Mouse (Mus musculus) bone marrow, adult 2 months (tissue): ENCODE data around the gene Rcc1l.

ENCODE experiments used
- CTCF ChIP-seq: fragments of 200-500 bp; IDR thresholded peaks from 2 replicates; pipeline ENCODE4 v1.5.1; 2011; ENCODE audit warnings: low read length, control low read depth; ENCODE audit not compliant: control insufficient read depth, insufficient read depth
- POLR2A ChIP-seq: fragments of 200-500 bp; IDR thresholded peaks from 2 replicates; pipeline ENCODE4 v1.6.1; 2011; ENCODE audit warnings: low read depth, mild to moderate bottlenecking, control low read depth, low read length, borderline replicate concordance; ENCODE audit not compliant: control insufficient read depth

GRCm38 (mm10) chr5:134206721-134207120, 30.1 kb upstream of the Rcc1l start:
- no peak for TF ChIP-seq CTCF
- no peak for TF ChIP-seq POLR2A
